Mouse (Mus musculus) gastrocnemius, adult 18-20 months (tissue): ENCODE measurements around the gene Pax2. TPM values are rescaled to one million over a fixed set of nuclear protein-coding genes. Genes with fewer than 3 reads are reported as not detected.
A peak's percentile ranks its signal among the peaks of the same experiment; 100 is the strongest.

Experiments used
- DNase-seq: peaks from one replicate; pipeline ENCODE4 v3.0.0; 2021; ENCODE audit warnings: low spot score
- total RNA-seq, 2 experiments: library from RNA; stranded (reverse); gene quantifications; 2 replicates each; pipeline ENCODE4 v1.2.3; 2021

Gene Pax2
- total RNA-seq, 2 experiments from 2014 or later: not detected

DNA sequence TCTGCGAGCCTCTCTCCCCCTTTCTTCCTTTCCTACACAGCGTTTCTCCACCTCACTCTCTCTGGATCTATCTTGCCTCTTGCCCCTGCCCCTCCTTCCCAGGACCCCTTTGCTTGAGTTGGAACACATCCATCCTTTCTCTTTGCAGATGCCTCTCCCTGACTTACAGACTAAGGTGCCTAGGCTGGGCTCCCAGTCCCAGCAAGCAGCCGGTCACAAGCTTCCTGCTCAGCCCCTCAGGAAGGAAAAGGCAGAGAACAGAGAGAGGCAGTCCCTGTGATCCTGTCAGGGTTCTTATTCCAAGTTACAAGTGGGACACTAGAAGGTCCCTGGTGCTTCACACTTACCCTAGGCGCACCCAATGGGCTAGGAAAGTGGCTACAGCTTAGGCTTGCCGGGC, 7.6 kb upstream of the Pax2 start:
- no peak for DNase-seq

DNA sequence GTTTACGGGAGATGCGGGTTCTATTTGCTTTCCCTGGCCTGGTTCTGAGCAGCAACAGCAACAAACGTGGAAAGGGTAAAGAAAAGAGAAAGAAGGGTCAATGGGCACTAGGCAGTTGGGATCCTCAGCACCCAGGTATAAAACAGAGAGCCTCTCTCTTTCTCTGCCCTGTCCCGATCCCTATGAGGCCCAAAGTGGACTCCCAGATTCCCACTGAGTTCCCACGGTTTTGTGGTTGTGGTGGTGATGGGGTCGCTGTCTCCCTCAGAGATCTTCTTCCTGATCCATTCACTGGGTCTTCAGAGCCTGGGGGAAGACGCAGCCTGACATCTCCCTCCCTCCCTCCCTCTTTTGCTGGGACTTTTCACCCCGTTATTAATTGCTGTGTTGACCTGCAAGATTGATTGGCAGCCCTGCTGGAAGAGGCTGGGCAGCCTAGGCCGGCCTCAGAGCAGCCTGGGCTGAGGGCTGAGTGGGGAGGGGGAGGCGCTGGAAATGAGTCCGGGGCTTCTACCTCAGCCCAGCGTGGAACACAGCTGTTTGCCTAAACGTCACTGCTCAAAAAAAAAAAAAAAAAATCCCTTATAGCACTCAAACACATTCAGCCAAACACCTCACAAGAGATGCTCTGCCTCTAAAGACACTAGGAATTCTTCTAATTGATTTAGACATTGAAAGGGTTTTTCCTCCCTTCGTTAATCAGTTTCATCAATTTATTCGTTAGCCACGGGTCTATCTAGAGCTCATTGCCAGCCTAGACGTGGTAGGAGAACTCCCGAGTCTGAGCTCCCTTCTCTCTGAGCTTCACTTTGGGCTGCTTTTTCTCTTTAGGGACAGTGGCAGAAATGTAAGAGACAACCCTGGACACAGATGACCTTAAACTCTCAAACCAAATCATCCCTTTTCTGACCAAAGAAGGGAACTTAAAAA, 6.5 kb upstream of the Pax2 start:
- no peak for DNase-seq

DNA sequence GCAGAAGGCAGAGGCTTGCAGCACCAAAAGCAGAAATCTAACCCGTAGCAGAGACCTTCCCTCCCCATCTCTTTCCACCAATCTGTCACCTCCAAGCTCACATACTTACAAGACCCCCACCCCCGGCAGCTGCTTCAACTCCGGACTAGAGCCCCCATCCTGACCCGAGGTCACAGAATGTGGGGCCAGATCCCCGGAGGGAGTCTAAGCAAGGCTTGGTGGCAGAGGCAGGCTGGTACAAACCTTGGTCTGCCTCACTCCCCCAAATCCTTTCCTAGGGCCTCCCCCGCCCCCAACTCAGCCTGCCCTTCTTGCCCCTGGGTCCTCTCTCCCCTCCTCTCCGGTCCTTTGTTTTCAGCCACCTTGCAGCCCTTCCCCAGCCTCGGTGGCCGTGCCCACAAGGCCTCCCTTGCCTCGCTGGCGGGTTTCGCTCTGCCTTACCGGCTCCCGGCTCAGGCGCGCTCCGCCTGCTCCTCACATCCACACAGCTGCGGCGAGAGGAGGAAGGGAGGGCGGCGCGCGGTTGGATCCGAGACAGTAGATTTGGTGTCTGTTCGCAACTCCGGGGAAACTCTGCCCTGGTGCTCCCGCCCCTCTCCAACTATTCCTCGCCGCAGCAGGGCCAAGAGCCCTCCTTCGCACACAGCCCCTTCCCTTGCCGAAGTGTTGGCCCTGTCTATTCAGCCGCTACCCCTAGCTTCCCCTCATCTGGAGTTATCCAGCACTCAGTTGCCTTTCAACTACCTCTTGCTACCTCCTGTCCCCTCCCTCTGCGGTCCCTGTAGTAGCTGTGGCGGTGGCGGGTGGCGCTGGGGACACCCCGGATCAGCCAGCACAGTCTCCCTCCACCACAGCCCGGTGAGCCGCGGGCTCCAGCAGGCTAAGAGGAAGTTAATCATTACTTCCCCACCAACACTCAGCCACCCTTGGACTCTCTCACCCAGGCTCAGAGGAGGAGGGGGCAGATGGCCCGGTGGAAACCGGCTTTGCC, 5.5 kb upstream of the Pax2 start:
- DNase-seq: no peak

DNA sequence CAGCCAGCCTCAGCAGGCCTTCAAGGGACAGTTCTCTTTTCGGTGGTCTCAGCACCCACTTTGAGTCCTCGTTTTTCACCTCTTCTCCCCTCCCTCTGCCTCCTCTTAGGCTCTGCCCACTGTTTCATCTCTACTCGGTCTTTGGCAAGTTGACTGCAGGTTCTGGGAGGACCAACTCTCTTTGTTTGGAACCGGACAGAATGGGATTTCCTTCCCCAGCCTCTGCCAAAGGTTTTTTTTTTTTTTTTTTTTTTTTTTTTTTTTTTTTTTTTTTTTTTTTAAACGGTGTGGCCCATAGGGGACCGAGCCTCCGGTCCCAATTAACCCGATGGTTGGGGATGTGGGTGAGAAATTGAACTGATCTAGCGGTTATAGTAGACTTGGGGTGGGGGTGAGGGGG, 4.8 kb upstream of the Pax2 start:
- no peak for DNase-seq

DNA sequence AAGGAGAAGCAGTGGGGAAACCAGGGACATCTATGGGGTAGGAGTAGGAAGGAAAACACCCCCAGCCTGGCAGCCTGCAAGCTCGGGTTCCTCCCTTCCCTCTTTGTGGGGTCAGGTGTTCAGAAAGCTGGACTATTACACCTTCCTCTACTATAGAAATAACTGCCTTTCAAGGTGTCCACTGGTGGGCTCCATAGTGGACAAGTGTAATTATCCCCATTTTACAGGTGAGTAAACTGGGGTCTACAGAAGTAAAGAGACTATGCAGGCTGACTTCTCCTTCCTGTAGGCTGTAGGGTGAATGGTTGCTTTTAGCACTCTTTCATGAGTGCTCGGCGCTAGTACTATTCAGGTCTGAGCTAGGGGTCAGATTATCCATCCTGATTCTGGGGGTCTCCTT, 4.3 kb upstream of the Pax2 start:
- DNase-seq: no peak

DNA sequence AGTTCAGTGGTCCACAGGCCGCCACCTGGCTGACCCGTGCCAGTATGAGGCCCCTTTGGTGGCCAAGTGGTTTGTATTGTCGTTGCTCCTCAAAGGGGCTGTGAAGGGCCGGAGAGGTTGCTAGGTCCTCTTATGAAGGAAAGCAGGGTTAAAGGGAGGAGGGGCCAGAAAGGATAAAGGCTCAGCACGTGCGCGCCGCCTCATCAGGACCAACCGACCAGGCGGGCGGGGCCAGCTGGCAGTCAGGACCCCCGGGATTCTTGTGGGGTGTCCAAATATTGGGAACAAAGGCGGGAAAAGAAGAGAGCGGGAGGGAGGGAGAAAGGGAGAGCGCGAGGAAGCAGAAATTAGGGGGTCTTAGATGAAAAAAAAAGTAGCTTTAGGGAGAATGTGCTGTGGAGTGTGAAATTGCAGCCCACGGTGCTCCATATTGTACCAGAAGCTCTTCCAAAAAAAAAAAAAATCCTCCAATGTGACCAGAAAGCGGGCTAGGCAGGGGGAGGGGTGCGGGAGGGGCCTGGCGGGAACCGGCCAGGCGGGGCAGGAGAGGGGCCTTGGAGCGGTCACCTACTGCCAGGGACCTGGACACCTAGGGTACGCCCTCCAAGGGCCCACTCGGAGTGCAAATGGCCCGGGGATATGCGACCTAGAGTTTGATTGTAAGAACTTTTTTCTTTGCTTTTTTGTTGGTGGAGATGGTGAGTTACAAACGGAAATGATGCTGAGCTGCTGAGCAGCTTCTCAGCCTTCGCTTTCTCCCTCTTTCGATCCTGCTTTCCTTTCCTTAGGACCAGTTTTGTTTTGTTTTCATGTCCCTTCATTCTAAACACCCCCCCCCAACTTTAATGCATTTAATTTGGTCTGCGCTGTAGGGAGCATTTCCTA, 3.5 kb upstream of the Pax2 start:
- no peak for DNase-seq

DNA sequence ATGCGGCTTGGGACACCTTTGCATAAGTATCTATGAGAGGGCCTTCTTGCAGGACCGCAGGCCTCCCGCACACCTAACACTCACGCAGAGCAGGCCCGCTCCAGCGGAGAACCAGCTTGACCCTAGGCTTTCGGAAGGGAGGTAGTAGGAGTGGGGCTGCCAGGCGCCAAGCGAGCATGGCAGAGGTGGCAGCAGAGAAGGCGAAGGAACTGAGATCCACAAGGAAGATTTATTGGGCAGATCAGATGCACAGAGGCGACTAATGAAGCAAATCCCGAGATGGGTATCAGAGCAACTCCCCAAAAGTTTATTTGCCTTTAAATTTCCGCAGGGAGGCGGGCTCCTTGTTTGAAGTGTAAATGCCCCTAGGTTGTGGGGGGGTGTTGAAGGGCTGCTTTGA, 2.5 kb upstream of the Pax2 start:
- no peak for DNase-seq

DNA sequence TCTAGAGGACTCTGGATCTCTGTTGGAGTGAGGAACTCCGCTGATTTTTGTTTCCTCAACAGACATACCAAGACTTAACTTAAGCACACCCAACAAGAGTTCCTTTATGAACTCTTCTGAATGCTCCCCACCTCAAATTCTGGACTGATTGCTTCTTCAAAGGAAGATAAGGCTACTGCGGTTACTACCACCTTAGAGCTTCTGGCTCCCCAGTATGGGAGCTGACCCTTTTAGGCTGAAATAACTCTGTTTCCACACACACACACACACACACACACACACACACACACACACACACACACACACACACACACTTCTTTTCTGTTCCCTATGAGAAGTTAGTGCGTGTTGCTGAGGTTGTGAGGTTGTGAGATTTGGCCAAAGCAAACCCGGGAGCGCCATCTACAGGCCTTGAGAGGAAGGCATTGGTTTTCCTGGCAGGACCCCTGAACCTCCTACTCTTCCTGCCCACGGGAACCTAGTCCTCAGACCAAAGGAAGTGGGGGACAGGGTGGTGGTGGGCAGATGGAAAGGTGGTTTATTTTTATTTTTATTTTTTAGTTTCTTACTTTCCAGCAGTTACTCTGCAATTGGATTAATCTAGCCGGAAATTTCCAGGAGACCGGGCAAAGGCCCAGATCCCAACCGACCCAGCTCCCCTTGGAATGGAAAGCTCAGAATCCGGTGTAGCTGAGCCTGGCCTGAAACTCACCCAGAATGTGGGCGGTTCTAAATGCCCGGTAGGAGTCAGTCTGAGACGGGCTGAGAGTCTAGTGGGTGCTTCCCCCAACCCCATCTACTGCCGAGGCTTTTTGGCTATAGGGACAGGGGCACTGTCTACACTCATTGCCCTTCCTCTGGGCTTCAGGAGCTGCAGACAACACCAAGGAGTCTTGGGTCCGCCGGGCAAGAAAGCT, 1.1 kb upstream of the Pax2 start:
- peak; percentile 42 for DNase-seq

DNA sequence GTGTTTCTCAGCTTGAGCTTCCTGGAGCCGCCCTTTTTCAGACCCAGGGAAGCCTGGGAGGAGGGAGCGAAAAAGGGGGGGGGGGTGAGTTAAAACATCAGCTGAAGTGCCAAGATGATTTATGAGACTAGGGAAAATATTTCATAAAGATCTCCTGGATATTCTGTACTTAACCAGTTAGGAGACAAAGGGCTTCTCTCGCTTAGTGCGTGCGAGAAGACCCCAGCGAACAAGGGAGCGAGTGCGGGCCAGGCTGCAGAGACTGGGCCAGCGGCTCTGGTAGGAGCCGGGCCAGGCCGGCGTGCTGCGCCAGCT, 510 bp upstream of the Pax2 start:
- no peak for DNase-seq

DNA sequence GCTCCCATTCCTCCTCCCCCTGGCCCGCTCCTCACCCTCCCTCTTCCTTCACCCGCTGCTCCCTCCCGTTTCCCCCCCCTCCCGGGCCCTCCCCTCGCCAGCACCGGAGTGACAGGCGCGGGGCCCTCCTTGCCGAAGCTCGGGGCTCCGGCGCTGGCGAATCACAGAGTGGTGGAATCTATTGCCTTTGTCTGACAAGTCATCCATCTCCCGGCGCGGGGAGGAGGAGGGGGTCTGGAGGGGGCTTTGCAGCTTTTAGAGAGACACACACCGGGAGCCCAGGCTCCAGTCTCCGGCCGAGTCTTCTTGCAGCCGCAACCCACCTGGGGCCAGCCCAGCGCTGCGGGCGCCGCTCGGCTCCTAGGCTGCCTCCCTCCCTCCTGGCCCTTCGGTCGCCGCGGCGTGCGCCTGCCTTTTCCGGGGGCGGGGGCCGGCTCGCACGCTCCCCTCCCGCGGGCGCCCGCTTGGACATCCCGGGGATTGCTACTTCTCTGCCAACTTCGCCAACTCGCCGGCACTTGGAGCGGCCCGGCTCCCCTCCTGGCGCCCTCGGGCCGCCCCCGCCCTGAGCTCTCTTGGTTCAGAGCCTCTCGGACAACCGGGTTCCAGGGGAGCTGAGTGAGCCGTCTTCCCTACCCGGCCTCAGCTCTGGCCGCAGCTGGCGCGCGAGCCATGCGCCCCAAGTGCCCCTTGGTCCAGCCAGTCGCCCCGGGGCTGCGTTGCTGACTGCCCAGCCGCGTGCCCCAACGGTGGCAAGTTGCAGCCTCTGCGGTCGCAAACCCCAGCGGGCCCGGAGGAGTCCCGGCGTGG, 781 bp downstream of the Pax2 start:
- no peak for DNase-seq

DNA sequence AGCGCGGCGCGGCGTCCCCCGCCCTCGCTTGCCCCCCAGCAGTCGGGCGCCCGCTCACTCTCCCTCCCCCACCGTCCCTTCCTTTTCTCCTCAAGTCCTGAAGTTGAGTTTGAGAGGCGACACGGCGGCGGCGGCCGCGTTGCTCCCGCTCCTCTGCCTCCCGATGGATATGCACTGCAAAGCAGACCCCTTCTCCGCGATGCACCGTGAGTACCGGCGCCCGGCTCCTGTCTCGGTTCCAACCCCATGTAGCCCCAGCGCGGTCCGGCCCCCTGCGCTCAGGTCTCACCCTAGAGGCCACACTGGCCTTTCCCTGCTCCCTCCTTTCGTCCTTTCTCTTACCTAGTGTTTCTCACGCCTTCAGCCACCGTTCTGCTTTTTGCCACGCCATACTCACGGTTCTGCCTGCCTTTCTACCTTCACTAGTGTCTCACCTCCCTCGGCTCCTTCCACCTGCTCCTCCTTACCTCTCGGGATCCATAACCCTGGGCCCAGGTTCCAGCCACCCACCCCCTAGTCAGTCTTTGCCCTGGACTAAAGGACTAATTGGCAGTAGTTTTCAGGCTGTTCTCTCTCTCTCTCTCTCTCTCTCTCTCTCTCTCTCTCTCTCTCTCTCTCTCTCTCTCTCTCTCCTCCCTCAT, 1.5 kb downstream of the Pax2 start:
- no peak for DNase-seq

DNA sequence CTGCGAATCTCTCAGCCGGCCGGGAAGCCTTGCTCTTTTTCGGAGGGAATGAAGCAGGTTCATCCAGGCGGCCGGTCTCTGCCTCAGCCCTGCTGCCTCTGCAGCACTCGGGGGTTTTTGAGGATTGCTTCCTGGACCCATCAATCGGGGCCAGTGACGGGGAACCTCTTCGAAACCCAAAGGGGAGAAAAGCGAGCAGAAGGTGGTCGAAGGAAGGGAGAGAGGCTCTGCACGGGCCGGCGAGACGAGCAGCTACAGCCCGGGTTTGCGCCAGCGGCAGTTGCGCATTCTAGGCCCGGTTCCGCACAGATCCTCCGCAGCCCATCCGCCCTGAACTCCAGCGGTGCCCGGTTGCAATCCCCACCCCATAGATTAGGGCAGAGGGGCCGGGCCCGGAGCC, 3.0 kb downstream of the Pax2 start:
- DNase-seq: no peak

DNA sequence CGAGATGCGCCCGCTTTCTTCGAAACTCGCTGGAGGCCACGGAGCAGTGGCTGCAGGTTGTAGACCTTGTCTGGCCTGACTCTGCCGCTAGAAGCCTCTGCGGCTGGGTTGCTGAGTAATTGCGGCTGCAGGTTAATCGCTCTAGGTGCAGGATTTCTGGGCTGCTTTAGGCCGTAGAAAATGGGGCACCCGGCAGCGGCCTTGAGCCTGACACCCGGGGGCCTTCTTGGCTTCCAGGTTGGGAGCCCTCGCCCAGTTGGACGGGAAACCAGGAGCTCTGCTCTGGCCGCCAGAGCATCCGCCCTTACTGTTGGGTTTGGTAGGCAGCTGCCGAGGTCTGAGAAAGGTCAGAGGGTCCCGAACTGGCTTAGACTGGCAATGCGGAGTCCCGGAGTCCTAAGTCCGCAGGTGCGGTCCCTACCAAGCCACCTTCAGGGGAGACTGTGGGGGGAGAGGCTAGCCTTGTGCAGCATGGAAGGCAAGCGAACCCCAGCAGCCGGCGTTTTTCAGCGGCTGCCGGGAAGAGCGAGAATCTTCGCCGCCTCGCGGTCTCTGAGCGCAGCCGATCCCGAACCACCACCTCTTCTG, 3.8 kb downstream of the Pax2 start:
- no peak for DNase-seq

DNA sequence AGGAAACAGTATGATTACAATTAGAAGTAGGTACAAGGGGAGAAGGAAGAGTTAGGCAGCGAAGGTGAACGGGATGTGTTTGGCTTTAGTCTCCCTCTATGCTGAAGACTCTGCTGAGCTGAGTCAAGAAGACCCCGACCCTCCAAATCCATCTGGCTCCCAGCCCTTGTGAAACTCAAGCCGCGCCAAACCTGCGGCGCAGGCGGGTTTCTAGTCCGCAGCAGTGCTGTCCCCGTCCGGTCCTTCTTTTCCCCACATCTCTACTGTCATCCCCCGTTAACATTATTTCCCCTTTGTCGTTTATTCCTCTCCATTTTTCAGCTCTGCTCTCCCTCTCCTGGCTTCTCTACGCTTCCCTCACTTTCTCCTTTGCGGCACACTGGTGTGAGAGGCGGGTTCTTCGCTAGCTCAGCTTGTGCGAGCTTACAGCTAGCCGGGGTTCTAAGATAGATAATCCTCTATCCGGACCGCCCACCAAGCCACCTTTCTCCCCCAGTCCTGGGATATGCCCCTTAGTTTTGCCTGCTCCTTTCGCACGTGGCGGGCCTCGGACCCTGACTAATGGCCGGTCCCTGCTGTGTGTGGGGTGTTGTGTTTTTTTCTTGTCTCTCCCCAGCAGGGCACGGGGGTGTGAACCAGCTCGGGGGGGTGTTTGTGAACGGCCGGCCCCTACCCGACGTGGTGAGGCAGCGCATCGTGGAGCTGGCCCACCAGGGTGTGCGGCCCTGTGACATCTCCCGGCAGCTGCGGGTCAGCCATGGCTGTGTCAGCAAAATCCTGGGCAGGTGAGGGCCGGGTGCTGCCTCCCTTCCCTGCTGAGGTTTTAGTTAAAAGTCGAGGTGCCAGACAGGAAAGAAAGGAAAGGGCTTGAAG, 4.7 kb downstream of the Pax2 start:
- no peak for DNase-seq

DNA sequence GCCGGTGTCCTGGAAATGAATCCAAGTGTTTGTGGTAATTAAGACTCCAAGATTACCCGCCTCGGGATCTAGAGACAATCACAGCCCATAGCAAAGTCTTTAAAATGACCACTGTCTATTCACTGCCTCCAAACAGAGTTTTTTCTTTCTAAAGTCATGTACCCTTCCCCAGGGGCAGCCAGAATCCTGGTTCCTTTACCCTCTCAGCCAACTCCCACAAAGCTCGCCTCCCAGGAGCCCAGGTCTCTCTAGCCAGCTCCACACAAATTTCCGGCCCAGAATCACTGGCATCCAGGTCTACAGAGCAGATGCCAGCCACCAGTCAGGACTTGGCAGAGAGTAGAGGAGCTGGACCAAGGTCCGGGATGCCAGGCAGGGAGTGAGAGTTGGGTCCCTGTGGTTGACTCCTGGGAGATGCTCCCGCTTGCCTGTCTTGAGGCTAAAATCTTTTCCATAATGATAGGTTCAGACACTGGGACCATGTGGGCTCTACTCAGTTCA, 6.3 kb downstream of the Pax2 start:
- DNase-seq: no peak

DNA sequence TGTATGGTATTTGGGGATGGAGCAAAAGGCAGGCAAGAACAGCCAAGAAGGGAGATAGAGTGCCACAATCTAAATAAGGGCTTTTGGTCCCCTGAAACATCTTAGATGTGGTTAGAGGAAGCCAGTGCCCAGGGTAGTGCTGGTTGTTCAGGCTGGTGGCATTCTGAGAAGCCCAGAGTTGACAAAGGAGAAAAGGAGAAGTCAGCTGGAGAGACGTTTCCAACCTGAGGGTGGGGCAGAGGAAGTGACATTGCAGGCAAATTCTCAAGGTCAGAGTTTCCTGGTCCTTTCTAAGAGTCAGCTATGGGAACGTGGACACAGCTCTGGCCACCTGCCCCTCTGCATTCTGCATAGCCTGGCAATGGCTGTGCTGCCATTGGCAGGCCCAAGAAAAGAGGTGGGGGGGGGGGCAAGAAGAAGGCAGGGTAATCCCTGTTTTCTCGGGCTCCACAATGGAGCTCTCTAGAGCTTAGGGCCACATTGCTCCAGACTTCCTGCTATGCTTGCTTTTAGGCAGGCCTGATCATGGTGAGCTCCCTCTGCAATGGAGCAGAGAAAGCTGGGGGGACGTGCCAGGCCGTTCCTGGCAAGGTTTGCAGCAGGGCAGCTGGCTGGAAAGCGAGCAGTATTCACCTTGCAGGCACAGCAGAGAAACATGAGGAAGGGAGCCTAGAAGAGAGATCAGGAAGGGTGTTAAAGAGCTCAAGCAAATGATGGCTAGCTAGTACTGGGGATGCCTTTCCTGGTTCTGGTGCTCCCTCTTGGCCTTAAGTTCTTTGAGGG, 14.6 kb downstream of the Pax2 start:
- no peak for DNase-seq

DNA sequence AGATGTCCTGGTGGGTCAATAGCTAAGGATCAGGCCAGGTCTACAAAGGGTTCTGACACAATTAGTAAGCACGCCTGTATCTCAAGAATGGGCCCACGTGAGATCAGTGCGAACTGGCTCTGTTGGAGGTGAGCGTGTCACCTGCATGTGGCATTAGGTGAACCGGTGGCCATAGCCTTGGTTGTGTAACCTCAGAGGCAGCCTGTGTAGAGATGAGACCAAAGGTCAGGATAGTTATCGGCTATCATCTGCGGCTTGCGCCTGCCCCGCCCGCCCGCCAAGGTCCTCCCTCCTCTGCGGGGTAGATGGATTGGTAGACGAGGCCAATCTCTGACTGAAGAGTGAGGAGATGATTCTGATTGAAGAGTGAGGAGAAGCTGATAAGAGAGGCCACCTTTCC, 15.7 kb downstream of the Pax2 start:
- no peak for DNase-seq
